Mouse (Mus musculus): Measurements from ENCODE around the gene Sdcbp2. TPM values are rescaled to one million over a fixed set of nuclear protein-coding genes. Genes with fewer than 3 reads are reported as not detected.

The Sdcbp2 gene
- total and polyA plus RNA-seq, 3 experiments = 0.25 TPM; not detected in 2

DNA sequence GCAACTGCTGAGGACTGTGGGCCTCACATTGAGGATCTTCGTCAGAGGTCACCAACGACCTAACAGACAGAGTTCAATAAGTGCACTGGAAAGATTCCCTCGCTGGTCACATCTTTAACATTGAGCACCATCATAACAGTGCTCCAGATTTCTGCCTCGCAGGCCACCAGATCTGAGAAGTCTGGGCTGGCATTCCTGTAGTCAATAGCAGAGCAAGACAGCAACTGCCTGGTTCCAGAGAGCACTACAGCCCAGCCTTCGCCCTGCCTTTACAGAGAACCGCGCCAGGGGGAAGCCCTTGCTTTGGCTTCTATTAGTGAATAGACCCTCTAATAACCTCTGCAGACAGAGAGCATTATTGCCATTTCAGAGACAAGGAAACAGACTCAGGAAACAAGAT is 53.9 kb downstream of the Sdcbp2 start:
- TF ChIP-seq TCF12 (IDR thresholded peaks at IDR 0.05; ENCODE audit: low read depth, low read length) = no peak
- TF ChIP-seq NRF1 (IDR thresholded peaks at IDR 0.05; ENCODE audit: insufficient read depth, low read depth, low read length, poor library complexity, severe bottlenecking) = no peak
- no peak for TF ChIP-seq SIN3A (IDR thresholded peaks at IDR 0.05; ENCODE audit: low read length)
- TF ChIP-seq RCOR1 (IDR thresholded peaks at IDR 0.05; ENCODE audit: low read depth, low read length) = no peak
- no peak for TF ChIP-seq NELFE (IDR thresholded peaks at IDR 0.05; ENCODE audit: low read depth, low read length)
- no peak overlapping the region for H3K9ac ChIP-seq (ENCODE audit: control insufficient read depth, low read depth, low read length, poor library complexity, severe bottlenecking)
- DNase-seq (ENCODE audit: low read depth, low spot score) = no peak
- no peak overlapping the region for H3K4me3 ChIP-seq (ENCODE audit: control insufficient read depth in 1 of 2, insufficient read depth in 1 of 2, low read depth in 2 of 2, low read length in 2 of 2)
- no peaks in the 10 kb centered on the region; a peak in 1 of 4 replicates for H3K27me3 ChIP-seq (ENCODE audit: control insufficient read depth in 1 of 2, insufficient read depth in 2 of 2, low read length in 2 of 2)
- H3K36me3 ChIP-seq (ENCODE audit: control insufficient read depth in 1 of 2, insufficient read depth in 2 of 2, low read length in 2 of 2) = no peaks in the 10 kb centered on the region
- 0 out of 4 replicates have a peak, but pooled peaks cover 0 to 3% of the 10 kb centered on the region in 2 experiments for H3K4me1 ChIP-seq (ENCODE audit: control insufficient read depth in 1 of 2, insufficient read depth in 2 of 2, low read length in 2 of 2)
- H3K27ac ChIP-seq (ENCODE audit: control insufficient read depth, low read depth, low read length) = no peak overlapping the region
- H3K79me2 ChIP-seq (ENCODE audit: control insufficient read depth, insufficient read depth, low read length, poor library complexity) = no peaks in the 10 kb centered on the region
- H3K9me3 ChIP-seq (replicated peaks; ENCODE audit: insufficient read depth, low read length) = no peaks in the 10 kb centered on the region

DNA sequence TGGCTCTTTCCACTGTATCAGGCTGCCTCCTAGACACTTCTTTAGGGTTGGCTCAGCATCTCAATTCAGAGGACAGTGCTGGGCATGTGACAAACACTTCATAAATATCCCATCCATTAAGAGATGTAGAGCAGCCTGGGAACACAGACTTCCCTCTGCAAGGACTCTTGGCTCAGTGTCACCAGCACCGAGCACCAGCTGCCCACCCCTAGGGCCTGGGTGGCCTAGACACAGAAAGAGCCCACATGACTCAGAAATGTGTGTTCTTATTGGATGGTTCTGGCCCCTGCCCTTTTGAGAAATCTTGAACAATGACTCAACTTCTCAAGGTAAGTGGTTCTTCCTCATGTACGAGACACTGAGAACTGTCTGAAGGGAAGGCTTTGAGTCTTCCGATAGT is 55.6 kb downstream of the Sdcbp2 start:
- TF ChIP-seq TCF12 (IDR thresholded peaks at IDR 0.05; ENCODE audit: low read depth, low read length) (no peak), ZC3H11A (IDR thresholded peaks at IDR 0.05; ENCODE audit: low read depth, low read length) (no peak), NRF1 (IDR thresholded peaks at IDR 0.05; ENCODE audit: insufficient read depth, low read depth, low read length, poor library complexity, severe bottlenecking) (no peak), GATA1 (IDR thresholded peaks at IDR 0.05; ENCODE audit: low read depth, low read length) (no peak)
- no peak for DNase-seq (ENCODE audit: low read depth, low spot score)
- no peaks in the 10 kb centered on the region for H3K36me3 ChIP-seq (ENCODE audit: control insufficient read depth in 1 of 2, insufficient read depth in 2 of 2, low read length in 2 of 2)
- no peaks in the 10 kb centered on the region for H3K9me3 ChIP-seq (replicated peaks; ENCODE audit: insufficient read depth, low read length)
- no peak overlapping the region for H3K9ac ChIP-seq (ENCODE audit: control insufficient read depth, low read depth, low read length, poor library complexity, severe bottlenecking)
- no peak overlapping the region for H3K27ac ChIP-seq (ENCODE audit: control insufficient read depth, low read depth, low read length)
- H3K4me1 ChIP-seq (ENCODE audit: control insufficient read depth in 1 of 2, insufficient read depth in 2 of 2, low read length in 2 of 2) = no peaks in the 10 kb centered on the region
- H3K27me3 ChIP-seq (ENCODE audit: control insufficient read depth in 1 of 2, insufficient read depth in 2 of 2, low read length in 2 of 2) = no peaks in the 10 kb centered on the region; a peak in 1 of 4 replicates
- H3K79me2 ChIP-seq (ENCODE audit: control insufficient read depth, insufficient read depth, low read length, poor library complexity) = no peaks in the 10 kb centered on the region
- no peak overlapping the region for H3K4me3 ChIP-seq (ENCODE audit: control insufficient read depth in 1 of 2, insufficient read depth in 1 of 2, low read depth in 2 of 2, low read length in 2 of 2)

DNA sequence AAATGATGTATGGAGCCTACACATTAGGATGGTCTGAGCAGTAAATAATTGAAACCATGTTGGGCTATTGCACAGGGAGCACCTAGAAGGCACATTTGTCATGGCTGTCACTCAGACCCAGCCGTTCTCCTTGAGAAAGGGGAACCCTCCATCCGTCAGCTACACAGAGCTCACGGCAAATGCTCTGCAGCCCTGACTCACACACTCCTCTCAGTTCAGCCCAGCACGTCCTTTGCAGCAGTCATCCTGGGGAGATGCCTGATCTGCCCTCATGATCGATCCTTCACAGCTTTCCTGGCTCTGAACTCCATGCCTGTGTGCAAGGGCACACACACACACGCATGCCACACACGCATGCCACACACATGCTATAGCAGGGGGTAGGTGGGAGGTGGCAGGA is 56.9 kb downstream of the Sdcbp2 start:
- H3K4me3 ChIP-seq (ENCODE audit: control insufficient read depth in 1 of 2, insufficient read depth in 1 of 2, low read depth in 2 of 2, low read length in 2 of 2) = no peak overlapping the region
- no peaks in the 10 kb centered on the region; a peak in 1 of 4 replicates for H3K27me3 ChIP-seq (ENCODE audit: control insufficient read depth in 1 of 2, insufficient read depth in 2 of 2, low read length in 2 of 2)
- TF ChIP-seq USF1 (IDR thresholded peaks at IDR 0.05; ENCODE audit: low read depth, low read length) (no peak), JUND (IDR thresholded peaks at IDR 0.05; ENCODE audit: low read depth, low read length) (no peak), GABPA (IDR thresholded peaks at IDR 0.05; ENCODE audit: low read depth, low read length) (no peak), POLR2AphosphoS2 (IDR thresholded peaks at IDR 0.05; ENCODE audit: low read length) (no peak), SIN3A (IDR thresholded peaks at IDR 0.05; ENCODE audit: low read length) (no peak), BHLHE40 (IDR thresholded peaks at IDR 0.05; ENCODE audit: borderline replicate concordance, low read depth, low read length) (no peak), ELF1 (IDR thresholded peaks at IDR 0.05; ENCODE audit: low read depth, low read length) (no peak), CHD1 (IDR thresholded peaks at IDR 0.05; ENCODE audit: low read depth, low read length) (no peak), POLR2AphosphoS5 (IDR thresholded peaks at IDR 0.05; ENCODE audit: borderline replicate concordance, low read depth, low read length) (no peak), TAL1 (IDR thresholded peaks at IDR 0.05; ENCODE audit: low read length) (no peak), RAD21 (IDR thresholded peaks at IDR 0.05; ENCODE audit: low read depth, low read length) (no peak), MYB (IDR thresholded peaks at IDR 0.05; ENCODE audit: low read depth, low read length) (no peak)
- H3K27ac ChIP-seq (ENCODE audit: control insufficient read depth, low read depth, low read length) = no peak overlapping the region
- no peaks in the 10 kb centered on the region for H3K36me3 ChIP-seq (ENCODE audit: control insufficient read depth in 1 of 2, insufficient read depth in 2 of 2, low read length in 2 of 2)
- no peaks in the 10 kb centered on the region for H3K4me1 ChIP-seq (ENCODE audit: control insufficient read depth in 1 of 2, insufficient read depth in 2 of 2, low read length in 2 of 2)
- DNase-seq (ENCODE audit: low read depth, low spot score) = no peak
- no peaks in the 10 kb centered on the region for H3K9me3 ChIP-seq (replicated peaks; ENCODE audit: insufficient read depth, low read length)
- H3K79me2 ChIP-seq (ENCODE audit: control insufficient read depth, insufficient read depth, low read length, poor library complexity) = no peaks in the 10 kb centered on the region
- H3K9ac ChIP-seq (ENCODE audit: control insufficient read depth, low read depth, low read length, poor library complexity, severe bottlenecking) = no peak overlapping the region

All from MEL (cell line).